Mouse (Mus musculus): Measurements from ENCODE around the gene Fga. TPM values are rescaled to one million over a fixed set of nuclear protein-coding genes. Genes with fewer than 3 reads are reported as not detected.

Fga gene
- polyA plus RNA-seq (2016; fragmentation: Nextera tagmentation; extraction: Ambion mirVana): not detected in 2 replicates

- Histone ChIP-seq H3K27me3 (ENCODE audit: low read depth, poor library complexity, severe bottlenecking) (no peaks in the 10 kb centered on the region), H3K4me3 (no peak within 1 kb of the TSS), H3K36me3 (no peaks in the 10 kb centered on the region), H3K9me3 (replicated peaks) (no peaks in the 10 kb centered on the region), H3K4me1 (no peaks in the 10 kb centered on the region), H3K27ac (no peak within 1 kb of the TSS)
- WGBS: 83% methylated on average over 9 of the region's 9 CpGs
- DNase-seq (ENCODE audit: low spot score): no peak
Measured at GRCm38 (mm10) chr3:83025475-83026301, at the start of gene Fga. Gene Fga, plus strand, starts transcription at chr3:83026076.

- no peaks in the 10 kb centered on the region for H3K9me3 ChIP-seq (replicated peaks)
- no peak for DNase-seq (ENCODE audit: low spot score)
- H3K4me3 ChIP-seq: no peak overlapping the region
- WGBS: 88% methylated on average over 6 of the region's 6 CpGs
- no peaks in the 10 kb centered on the region for H3K36me3 ChIP-seq
- H3K4me1 ChIP-seq: no peaks in the 10 kb centered on the region
- H3K27me3 ChIP-seq (ENCODE audit: low read depth, poor library complexity, severe bottlenecking): no peaks in the 10 kb centered on the region
- no peak overlapping the region for H3K27ac ChIP-seq
Measured at GRCm38 (mm10) chr3:82980818-82981217, 45.1 kb upstream of the Fga start.

GRCm38 (mm10) chr3:82981861-82982260, 44.0 kb upstream of the Fga start:
- Histone ChIP-seq H3K27ac (no peak overlapping the region), H3K9me3 (replicated peaks) (no peaks in the 10 kb centered on the region), H3K27me3 (ENCODE audit: low read depth, poor library complexity, severe bottlenecking) (no peaks in the 10 kb centered on the region), H3K36me3 (no peaks in the 10 kb centered on the region), H3K4me3 (no peak overlapping the region), H3K4me1 (no peaks in the 10 kb centered on the region)
- no peak for DNase-seq (ENCODE audit: low spot score)
- WGBS: 92% methylated on average over 8 of the region's 8 CpGs

GRCm38 (mm10) chr3:82984840-82985239, 41.0 kb upstream of the Fga start:
- Histone ChIP-seq H3K27ac (no peak overlapping the region), H3K4me1 (no peaks in the 10 kb centered on the region), H3K27me3 (ENCODE audit: low read depth, poor library complexity, severe bottlenecking) (no peaks in the 10 kb centered on the region), H3K36me3 (no peaks in the 10 kb centered on the region), H3K4me3 (no peak overlapping the region), H3K9me3 (replicated peaks) (no peaks in the 10 kb centered on the region)
- DNase-seq (ENCODE audit: low spot score): peak; percentile 12
- 80% methylated on average over 2 of the region's 2 CpGs for WGBS

GRCm38 (mm10) chr3:82991963-82992362, 33.9 kb upstream of the Fga start:
- peak; percentile 19 for DNase-seq (ENCODE audit: low spot score)
- H3K4me1 ChIP-seq: peaks cover 8% of the 10 kb centered on the region
- H3K27ac ChIP-seq: no peak overlapping the region
- H3K4me3 ChIP-seq: no peak overlapping the region
- H3K9me3 ChIP-seq (replicated peaks): no peaks in the 10 kb centered on the region
- WGBS: 86% methylated on average over 12 of the region's 12 CpGs
- no peaks in the 10 kb centered on the region for H3K36me3 ChIP-seq
- peaks cover 25% of the 10 kb centered on the region for H3K27me3 ChIP-seq (ENCODE audit: low read depth, poor library complexity, severe bottlenecking)

- Histone ChIP-seq H3K4me3 (no peak overlapping the region), H3K36me3 (no peaks in the 10 kb centered on the region), H3K4me1 (peaks cover 8% of the 10 kb centered on the region), H3K27ac (no peak overlapping the region), H3K9me3 (replicated peaks) (no peaks in the 10 kb centered on the region), H3K27me3 (ENCODE audit: low read depth, poor library complexity, severe bottlenecking) (peaks cover 28% of the 10 kb centered on the region)
- 89% methylated on average over 6 of the region's 6 CpGs for WGBS
- DNase-seq (ENCODE audit: low spot score): peak; percentile 9
Measured at GRCm38 (mm10) chr3:82992956-82993355, 32.9 kb upstream of the Fga start.

GRCm38 (mm10) chr3:82995368-82995767, 30.5 kb upstream of the Fga start:
- Histone ChIP-seq H3K27me3 (ENCODE audit: low read depth, poor library complexity, severe bottlenecking) (peaks cover 28% of the 10 kb centered on the region), H3K4me1 (peaks cover 8% of the 10 kb centered on the region), H3K27ac (no peak overlapping the region), H3K9me3 (replicated peaks) (no peaks in the 10 kb centered on the region), H3K4me3 (peak overlapping the region; percentile 35), H3K36me3 (no peaks in the 10 kb centered on the region)
- 3% methylated on average over 24 of the region's 24 CpGs for WGBS
- peak; percentile 86 for DNase-seq (ENCODE audit: low spot score)

- H3K9me3 ChIP-seq (replicated peaks): no peaks in the 10 kb centered on the region
- peaks cover 28% of the 10 kb centered on the region for H3K27me3 ChIP-seq (ENCODE audit: low read depth, poor library complexity, severe bottlenecking)
- H3K4me1 ChIP-seq: peaks cover 8% of the 10 kb centered on the region
- WGBS: 64% methylated on average over 3 of the region's 3 CpGs
- no peak for DNase-seq (ENCODE audit: low spot score)
- H3K27ac ChIP-seq: no peak overlapping the region
- H3K36me3 ChIP-seq: no peaks in the 10 kb centered on the region
- no peak overlapping the region for H3K4me3 ChIP-seq
Measured at GRCm38 (mm10) chr3:82996656-82997055, 29.2 kb upstream of the Fga start.

GRCm38 (mm10) chr3:82998772-82999463, 27.0 kb upstream of the Fga start:
- Histone ChIP-seq H3K9me3 (replicated peaks) (no peaks in the 10 kb centered on the region), H3K36me3 (no peaks in the 10 kb centered on the region), H3K4me3 (no peak overlapping the region), H3K27ac (no peak overlapping the region), H3K4me1 (peaks cover 8% of the 10 kb centered on the region), H3K27me3 (ENCODE audit: low read depth, poor library complexity, severe bottlenecking) (peaks cover 27% of the 10 kb centered on the region)
- no peak for DNase-seq (ENCODE audit: low spot score)
- 41% methylated on average over 8 of the region's 8 CpGs for WGBS

- Histone ChIP-seq H3K9me3 (replicated peaks) (no peaks in the 10 kb centered on the region), H3K27ac (no peak overlapping the region), H3K27me3 (ENCODE audit: low read depth, poor library complexity, severe bottlenecking) (peaks cover 16% of the 10 kb centered on the region), H3K4me1 (peaks cover 7% of the 10 kb centered on the region), H3K4me3 (no peak overlapping the region), H3K36me3 (no peaks in the 10 kb centered on the region)
- no peak for DNase-seq (ENCODE audit: low spot score)
- 76% methylated on average over 9 of the region's 9 CpGs for WGBS
Measured at GRCm38 (mm10) chr3:82999995-83000394, 25.9 kb upstream of the Fga start.

GRCm38 (mm10) chr3:83002191-83002590, 23.7 kb upstream of the Fga start:
- Histone ChIP-seq H3K27me3 (ENCODE audit: low read depth, poor library complexity, severe bottlenecking) (0 out of 2 replicates have a peak, but pooled peaks cover under 1% of the 10 kb centered on the region), H3K9me3 (replicated peaks) (no peaks in the 10 kb centered on the region), H3K4me3 (no peak overlapping the region), H3K27ac (no peak overlapping the region), H3K36me3 (no peaks in the 10 kb centered on the region), H3K4me1 (peaks cover 4% of the 10 kb centered on the region)
- peak; percentile 43 for DNase-seq (ENCODE audit: low spot score)
- 1% methylated on average over 2 of the region's 2 CpGs for WGBS

- DNase-seq (ENCODE audit: low spot score): no peak
- no peak overlapping the region for H3K27ac ChIP-seq
- no peak overlapping the region for H3K4me3 ChIP-seq
- no peaks in the 10 kb centered on the region for H3K36me3 ChIP-seq
- WGBS: 93% methylated on average over 8 of the region's 8 CpGs
- H3K4me1 ChIP-seq: peaks cover 4% of the 10 kb centered on the region
- H3K27me3 ChIP-seq (ENCODE audit: low read depth, poor library complexity, severe bottlenecking): no peaks in the 10 kb centered on the region
- H3K9me3 ChIP-seq (replicated peaks): no peaks in the 10 kb centered on the region
Measured at GRCm38 (mm10) chr3:83003068-83003467, 22.8 kb upstream of the Fga start.

GRCm38 (mm10) chr3:83004801-83005200, 21.1 kb upstream of the Fga start:
- H3K4me3 ChIP-seq: no peak overlapping the region
- DNase-seq (ENCODE audit: low spot score): no peak
- H3K36me3 ChIP-seq: no peaks in the 10 kb centered on the region
- 97% methylated on average over 7 of the region's 7 CpGs for WGBS
- no peaks in the 10 kb centered on the region for H3K27me3 ChIP-seq (ENCODE audit: low read depth, poor library complexity, severe bottlenecking)
- H3K9me3 ChIP-seq (replicated peaks): no peaks in the 10 kb centered on the region
- no peak overlapping the region for H3K27ac ChIP-seq
- H3K4me1 ChIP-seq: peaks cover 4% of the 10 kb centered on the region
